Mouse (Mus musculus): ENCODE measurements around the gene Lgi1.

GRCm38 (mm10) chr19:38271071-38271470 is 6.7 kb downstream of the Lgi1 start:
- TF ChIP-seq CTCF (IDR thresholded peaks at IDR 0.05; ENCODE audit: borderline replicate concordance, insufficient read depth, low read depth, low read length) = no peak
- no peak for TF ChIP-seq POLR2A (IDR thresholded peaks at IDR 0.05; ENCODE audit: borderline replicate concordance, insufficient read depth, low read length)
